Mouse (Mus musculus): ENCODE measurements at regions not wholly inside any gene's neighbourhood (a gene's known extent, or its start where the extent isn't known, plus 50 kb on each side); places are given as distances from the start of the nearest gene placed in this dataset.

DNA sequence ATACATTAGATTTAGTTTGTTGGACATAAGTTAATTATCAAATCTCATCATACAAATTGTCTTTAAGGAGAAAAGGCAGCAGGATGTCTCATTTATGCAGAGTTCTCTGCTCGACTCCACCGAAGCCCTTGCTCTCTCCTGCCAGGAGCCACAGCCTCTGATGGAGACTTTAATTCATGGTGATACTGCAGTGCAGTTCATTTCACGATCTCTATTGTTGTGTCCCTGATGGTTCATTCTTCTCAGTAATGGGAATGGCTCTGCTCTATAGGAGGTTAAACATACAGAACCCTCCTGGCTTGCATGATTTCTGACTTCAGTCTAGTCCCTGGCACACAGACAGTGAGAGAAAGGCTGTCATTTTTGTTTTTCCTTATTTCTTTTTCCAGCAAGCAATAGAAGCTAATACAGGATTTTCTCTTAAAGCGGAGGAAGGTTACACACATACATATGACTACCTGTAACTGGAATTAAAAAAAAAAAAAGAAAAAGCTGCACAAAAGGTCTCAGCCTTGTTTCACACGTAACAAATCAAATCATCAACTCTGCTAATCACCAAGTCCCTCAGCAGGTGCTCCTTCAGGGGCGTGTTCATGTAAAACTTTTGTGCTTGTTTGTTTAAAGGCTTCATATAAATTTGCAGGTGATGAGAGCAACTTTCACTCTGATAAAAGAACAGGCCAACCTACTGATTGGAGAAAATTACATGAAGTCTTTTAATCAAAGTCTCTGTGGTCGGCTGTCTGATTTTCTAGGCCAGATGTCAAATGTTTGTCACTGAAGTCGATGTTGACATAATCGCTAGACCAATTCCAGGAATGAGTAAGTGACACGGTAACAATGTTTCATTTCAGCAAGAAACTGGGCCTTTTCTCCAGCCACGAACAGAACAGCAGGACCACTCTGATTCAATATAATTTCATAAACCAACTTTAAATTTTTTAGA, 367.3 kb downstream of the 9330182O14Rik start:
- no peak for TF ChIP-seq CTCF (IDR thresholded peaks at IDR 0.05; ENCODE audit: borderline replicate concordance, insufficient read depth, low read depth, low read length)
- no peak for TF ChIP-seq POLR2A (IDR thresholded peaks at IDR 0.05; ENCODE audit: borderline replicate concordance, insufficient read depth, low read length)

Data from cerebellum, adult 2 months (tissue).